Mouse (Mus musculus): ENCODE results near the gene Olfr930.

GRCm38 (mm10) chr9:38954124-38954416 is 24.5 kb downstream of the Olfr930 start:
- TF ChIP-seq CTCF (IDR thresholded peaks at IDR 0.05; ENCODE audit: insufficient read depth, low read length) (no peak), POLR2A (IDR thresholded peaks at IDR 0.05; ENCODE audit: borderline replicate concordance, extremely low read depth, low read depth, low read length) (no peak)
